In genomic region chrX:6091996-6092757, GRCm38 (mm10) we compare ENCODE assay signal across 9 mouse cellular contexts. TPM values are rescaled to one million over a fixed set of nuclear protein-coding genes. Genes with fewer than 3 reads are reported as not detected.
DNase-seq lines count a peak whose midpoint lies in the region; ATAC-seq and TF ChIP-seq lines count a peak whose summit lies in the region.
"Had no signal": no experiment of that assay in that cellular context is flagged by ENCODE, and none has a peak within 500 bp of the region (broad histone marks: within the 10 kb centered on the region; RNA-seq: fewer than 3 reads in every experiment).

No protein-coding gene starts in this region.

- WGBS in embryonic facial prominence, embryonic 11.5 days: 8% methylated on average over 30 of the region's 30 CpGs
- 10% methylated on average over 25 of the region's 30 CpGs for WGBS in hindbrain, embryonic 16.5 days
- WGBS in limb, embryonic 10.5 days: 7% methylated on average over 29 of the region's 30 CpGs
- WGBS in thymus, adult 2 months: 7% methylated on average over 28 of the region's 30 CpGs

- peak; percentile 85 for ATAC-seq in embryonic facial prominence, embryonic 11.5 days (replicated peaks; ENCODE audit: insufficient number of reproducible peaks, low FRiP score, low TSS enrichment, low read depth)
- ATAC-seq in hindbrain, embryonic 16.5 days: peak; percentile 99

- H3K27ac ChIP-seq in embryonic facial prominence, embryonic 11.5 days (replicated peaks; ENCODE audit: low read depth, low read length): no peak overlapping the region
- peak overlapping the region; percentile 82 for H3K27ac ChIP-seq in hindbrain, embryonic 16.5 days (ENCODE audit: low read depth, low read length)
- no peak overlapping the region for H3K27ac ChIP-seq in limb, embryonic 10.5 days
- H3K27ac ChIP-seq in thymus, adult 2 months (ENCODE audit: control insufficient read depth, insufficient read depth, low read length): no peak overlapping the region
- H3K27ac ChIP-seq: liver, embryonic 15.5 days had no signal

- peak overlapping the region; percentile 27 for H3K4me3 ChIP-seq in embryonic facial prominence, embryonic 11.5 days (ENCODE audit: low read depth, low read length)
- H3K4me3 ChIP-seq in hindbrain, embryonic 16.5 days (ENCODE audit: low read length): peak overlapping the region; percentile 54
- peak overlapping the region; percentile 47 for H3K4me3 ChIP-seq in limb, embryonic 10.5 days
- no peak overlapping the region for H3K4me3 ChIP-seq in thymus, adult 2 months (ENCODE audit: control insufficient read depth, insufficient read depth, low read length)
- H3K4me3 ChIP-seq: liver, embryonic 15.5 days had no signal

- no peaks in the 10 kb centered on the region for H3K36me3 ChIP-seq in embryonic facial prominence, embryonic 11.5 days (replicated peaks; ENCODE audit: control insufficient read depth, insufficient read depth, low read depth, low read length)
- H3K36me3 ChIP-seq in hindbrain, embryonic 16.5 days (ENCODE audit: control insufficient read depth, insufficient read depth, low read length): no peaks in the 10 kb centered on the region
- no peaks in the 10 kb centered on the region for H3K36me3 ChIP-seq in limb, embryonic 10.5 days
- H3K36me3 ChIP-seq in thymus, adult 2 months (ENCODE audit: control insufficient read depth, insufficient read depth, low read length): no peaks in the 10 kb centered on the region
- H3K36me3 ChIP-seq: liver, embryonic 15.5 days had no signal

- no peaks in the 10 kb centered on the region for H3K4me1 ChIP-seq in embryonic facial prominence, embryonic 11.5 days (ENCODE audit: control insufficient read depth, insufficient read depth, low read length)
- no peaks in the 10 kb centered on the region for H3K4me1 ChIP-seq in hindbrain, embryonic 16.5 days (ENCODE audit: control insufficient read depth, insufficient read depth, low read depth, low read length)
- no peaks in the 10 kb centered on the region for H3K4me1 ChIP-seq in limb, embryonic 10.5 days
- H3K4me1 ChIP-seq in thymus, adult 2 months (replicated peaks; ENCODE audit: control insufficient read depth, insufficient read depth, low read length): no peaks in the 10 kb centered on the region
- H3K4me1 ChIP-seq: liver, embryonic 15.5 days had no signal

- H3K9me3 ChIP-seq in embryonic facial prominence, embryonic 11.5 days (replicated peaks; ENCODE audit: control insufficient read depth, low read length): no peaks in the 10 kb centered on the region
- H3K9me3 ChIP-seq in hindbrain, embryonic 16.5 days (ENCODE audit: control insufficient read depth, low read length): no peaks in the 10 kb centered on the region
- no peaks in the 10 kb centered on the region for H3K9me3 ChIP-seq in limb, embryonic 10.5 days (replicated peaks)
- H3K9me3 ChIP-seq: liver, embryonic 15.5 days had no signal

- peak overlapping the region; percentile 36 for H3K4me2 ChIP-seq in embryonic facial prominence, embryonic 11.5 days (ENCODE audit: low read depth, low read length)
- H3K4me2 ChIP-seq in hindbrain, embryonic 16.5 days (ENCODE audit: low read length): peak overlapping the region; percentile 54
- H3K4me2 ChIP-seq: liver, embryonic 15.5 days had no signal

- no peak for TF ChIP-seq POLR2A in thymus, adult 2 months (IDR thresholded peaks at IDR 0.05; ENCODE audit: control insufficient read depth, extremely low read depth, insufficient read depth, low read length, poor library complexity)

- H3K9ac ChIP-seq in embryonic facial prominence, embryonic 11.5 days (replicated peaks; ENCODE audit: low read length): peak overlapping the region; percentile 37
- H3K9ac ChIP-seq in hindbrain, embryonic 16.5 days (ENCODE audit: low read depth, low read length): peak overlapping the region; percentile 69
- H3K9ac ChIP-seq: liver, embryonic 15.5 days had no signal

- H3K27me3 ChIP-seq in embryonic facial prominence, embryonic 11.5 days (ENCODE audit: control insufficient read depth, insufficient read depth, low read length): no peaks in the 10 kb centered on the region
- no peaks in the 10 kb centered on the region for H3K27me3 ChIP-seq in hindbrain, embryonic 16.5 days (replicated peaks; ENCODE audit: control insufficient read depth, insufficient read depth, low read length)
- H3K27me3 ChIP-seq in limb, embryonic 10.5 days (ENCODE audit: low read depth, poor library complexity, severe bottlenecking): peaks cover 11% of the 10 kb centered on the region
- no peaks in the 10 kb centered on the region for H3K27me3 ChIP-seq in thymus, adult 2 months (ENCODE audit: control insufficient read depth, insufficient read depth, low read length)

- TF ChIP-seq CTCF in thymus, adult 2 months (IDR thresholded peaks at IDR 0.05; ENCODE audit: borderline replicate concordance, control insufficient read depth, extremely low read depth, insufficient read depth, low read length, poor library complexity): no peak

- peak; percentile 4 for DNase-seq in urinary bladder, postnatal 14 days (ENCODE audit: low spot score)
- no peak for DNase-seq in urinary bladder, postnatal 25 days (ENCODE audit: low spot score)
- DNase-seq in embryonic facial prominence, embryonic 11.5 days (ENCODE audit: low spot score): peak; percentile 63
- peak; percentile 55 for DNase-seq in limb, embryonic 10.5 days (ENCODE audit: low spot score)
- DNase-seq in retina, postnatal 7 days (ENCODE audit: low read depth, low spot score): peak; percentile 24
- no peak for DNase-seq in thymus, adult 2 months
- no peak for DNase-seq in ovary, adult 18-20 months (ENCODE audit: low spot score)

RNA-seq across cellular contexts. Expression of gene AU022751, which starts 9.0 kb away (rescaled TPM):
- polyA plus RNA-seq in embryonic facial prominence, embryonic 11.5 days (2014; fragmentation: Nextera tagmentation; extraction: Ambion mirVana): 0.15 TPM in 1 of 2 replicates, not detected in the other
- polyA plus RNA-seq in hindbrain, embryonic 16.5 days (2015; fragmentation: Nextera tagmentation; extraction: Ambion mirVana): 0.09 TPM in 1 of 2 replicates, not detected in the other
- not detected in 2 replicates for polyA plus RNA-seq in limb, embryonic 10.5 days (2016; fragmentation: Nextera tagmentation; extraction: Ambion mirVana)
- not detected in 2 replicates for polyA plus RNA-seq in thymus, adult 2 months (2012; rRNA removed)
- polyA plus RNA-seq: liver, embryonic 15.5 days had no signal

RNA-seq across cellular contexts. Expression of gene Nudt11, which starts 44.9 kb away (rescaled TPM):
- 9.1 and 10.9 TPM in 2 replicates for polyA plus RNA-seq in embryonic facial prominence, embryonic 11.5 days (2014; fragmentation: Nextera tagmentation; extraction: Ambion mirVana)
- 19.6 and 19.8 TPM in 2 replicates for polyA plus RNA-seq in hindbrain, embryonic 16.5 days (2015; fragmentation: Nextera tagmentation; extraction: Ambion mirVana)
- polyA plus RNA-seq in limb, embryonic 10.5 days (2016; fragmentation: Nextera tagmentation; extraction: Ambion mirVana): 7.3 and 7.9 TPM in 2 replicates
- polyA plus RNA-seq in thymus, adult 2 months (2012; rRNA removed): 0.18 and 0.37 TPM in 2 replicates

Comparison
In these comparisons a context has a peak if more than half of its experiments do, and no peak if none do; other contexts are left out.
1. DNase-seq: peak in urinary bladder, postnatal 14 days (single experiment), embryonic facial prominence, embryonic 11.5 days (single experiment), limb, embryonic 10.5 days (single experiment) and retina, postnatal 7 days (single experiment); none in urinary bladder, postnatal 25 days (single experiment), thymus, adult 2 months (single experiment) and ovary, adult 18-20 months (single experiment).